Mouse (Mus musculus): Measurements from ENCODE around the gene Ssxb9. TPM values are rescaled to one million over a fixed set of nuclear protein-coding genes. Genes with fewer than 3 reads are reported as not detected.
"Not testable (repeated sequence)": the region's sequence is repeated elsewhere in the genome, so short reads cannot be mapped to it uniquely, and the experiment has no call there.

Gene Ssxb9
- not detected in 2 replicates for polyA plus RNA-seq (2012)

DNA sequence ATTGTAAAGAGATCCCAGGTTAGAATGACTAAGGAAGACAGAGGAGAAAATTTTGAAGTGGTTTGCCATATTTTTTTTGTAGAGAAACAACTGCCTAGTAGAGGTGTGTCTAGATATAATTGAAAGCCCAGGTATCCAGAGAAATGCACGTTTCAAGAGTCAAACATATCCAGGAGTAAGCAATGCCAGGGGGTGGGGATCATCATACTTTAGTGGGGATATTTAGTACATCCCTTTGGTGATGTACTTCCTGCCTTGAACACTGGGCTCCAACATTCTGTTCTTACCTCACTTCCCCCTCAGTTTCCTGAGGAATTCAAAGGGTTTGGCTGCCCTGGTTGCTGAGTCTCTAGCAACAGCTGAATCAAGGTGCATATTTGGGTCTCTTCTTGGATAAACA, at the start of gene Ssxb9:
Gene Ssxb9 (plus strand): TSS at position 301 of the 400 bp plus-strand sequence.
- H3K9me3 ChIP-seq (ENCODE audit: control insufficient read depth, low read length); H3K4me3 ChIP-seq (replicated peaks); H3K36me3 ChIP-seq (ENCODE audit: control insufficient read depth); H3K4me1 ChIP-seq (ENCODE audit: control insufficient read depth); H3K27me3 ChIP-seq (ENCODE audit: control insufficient read depth): not testable (repeated sequence)

DNA sequence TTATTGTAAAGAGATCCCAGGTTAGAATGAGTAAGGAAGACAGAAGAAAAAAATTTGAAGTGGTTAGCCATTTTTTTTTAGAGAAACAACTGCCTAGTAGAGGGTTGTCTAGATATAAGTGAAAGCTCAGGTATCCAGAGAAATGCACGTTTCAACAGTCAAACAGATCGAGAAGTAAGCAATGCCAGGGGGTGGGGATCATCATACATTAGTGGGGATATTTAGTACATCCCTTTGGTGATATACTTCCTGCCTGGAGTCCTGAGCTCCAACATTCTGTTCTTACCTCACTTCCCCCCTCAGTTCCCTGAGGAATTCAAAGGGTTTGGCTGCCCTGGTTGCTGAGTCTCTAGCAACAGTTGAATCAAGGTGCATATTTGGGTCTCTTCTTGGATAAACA, 39.7 kb upstream of the Ssxb9 start, which contains the start of gene Ssxb10:
Gene Ssxb10 (plus strand): TSS at position 301 of the 400 bp plus-strand sequence.
- TF ChIP-seq TAL1 (IDR thresholded peaks at IDR 0.05; ENCODE audit: low read length) (no peak), GATA1 (IDR thresholded peaks at IDR 0.05; ENCODE audit: low read length) (no peak)
- Histone ChIP-seq H3K4me3 (replicated peaks) (no peak within 1 kb of the TSS), H3K9me3 (ENCODE audit: control insufficient read depth, low read length) (peaks cover 8% of the 10 kb centered on the region), H3K27me3 (ENCODE audit: control insufficient read depth) (no peaks in the 10 kb centered on the region), H3K36me3 (ENCODE audit: control insufficient read depth) (no peaks in the 10 kb centered on the region), H3K4me1 (ENCODE audit: control insufficient read depth) (no peaks in the 10 kb centered on the region)

DNA sequence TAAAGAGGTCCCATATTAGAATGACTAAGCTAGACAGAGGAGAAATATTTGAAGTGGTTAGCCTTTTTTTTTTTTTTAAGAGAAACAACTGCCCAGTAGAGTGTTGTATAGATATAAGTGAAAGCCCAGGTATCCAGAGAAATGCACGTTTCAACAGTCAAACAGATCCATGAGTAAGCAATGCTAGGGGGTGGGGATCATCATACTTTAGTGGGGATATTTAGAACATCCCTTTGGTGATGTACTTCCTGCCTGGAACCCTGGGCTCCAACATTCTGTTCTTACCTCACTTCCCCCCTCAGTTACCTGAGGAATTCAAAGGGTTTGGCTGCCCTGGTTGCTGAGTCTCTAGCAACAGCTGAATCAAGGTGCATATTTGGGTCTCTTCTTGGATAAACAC, 46.2 kb downstream of the Ssxb9 start, which contains the start of gene Ssxb1:
Gene Ssxb1 (plus strand): TSS at position 301 of the 400 bp plus-strand sequence.
- H3K4me1 ChIP-seq (ENCODE audit: control insufficient read depth); H3K27me3 ChIP-seq (ENCODE audit: control insufficient read depth); H3K4me3 ChIP-seq (replicated peaks); H3K9me3 ChIP-seq (ENCODE audit: control insufficient read depth, low read length); H3K36me3 ChIP-seq (ENCODE audit: control insufficient read depth): not testable (repeated sequence)

Other genes with a start within 250 kb of the Ssxb9 start
- 0.95 and 1.1 TPM in 2 replicates for gene Wdr13, start 234.1 kb upstream of the Ssxb9 start, polyA plus RNA-seq (2012)
- 9.4 and 12.0 TPM in 2 replicates for gene Rbm3, start 221.1 kb upstream of the Ssxb9 start, polyA plus RNA-seq (2012)
- gene Tbc1d25, start 190.8 kb upstream of the Ssxb9 start, polyA plus RNA-seq (2012), result 0.32 and 0.50 TPM in 2 replicates
- gene Ebp, start 173.5 kb upstream of the Ssxb9 start, polyA plus RNA-seq (2012), result 0.47 and 0.57 TPM in 2 replicates
- 0.05 and 0.06 TPM in 2 replicates for gene Porcn, start 160.5 kb upstream of the Ssxb9 start, polyA plus RNA-seq (2012)
- 4.6 and 6.7 TPM in 2 replicates for gene Ftsj1, start 114.6 kb upstream of the Ssxb9 start, polyA plus RNA-seq (2012)
- 21.1 and 28.4 TPM in 2 replicates for gene Slc38a5, start 95.8 kb upstream of the Ssxb9 start, polyA plus RNA-seq (2012)
- not detected in 2 replicates for gene Ssxb10, start 39.6 kb upstream of the Ssxb9 start, polyA plus RNA-seq (2012)
- not detected in 2 replicates for gene Ssxb1, start 46.3 kb downstream of the Ssxb9 start, polyA plus RNA-seq (2012)
- not detected in 2 replicates for gene Ssxb2, start 94.7 kb downstream of the Ssxb9 start, polyA plus RNA-seq (2012)
- not detected in 2 replicates for gene Gm14459, start 158.0 kb downstream of the Ssxb9 start, polyA plus RNA-seq (2012)
- not detected in 2 replicates for gene Ssxb6, start 181.3 kb downstream of the Ssxb9 start, polyA plus RNA-seq (2012)
- not detected in 2 replicates for gene Ssxb3, start 224.8 kb downstream of the Ssxb9 start, polyA plus RNA-seq (2012)

All from erythroblast, embryonic 14.5 days (primary cell).